Mouse (Mus musculus) bone marrow macrophage, adult 2 months (primary cell): ENCODE results near the gene Sorcs2.

Source experiments
- CTCF ChIP-seq: IDR thresholded peaks from 2 replicates; pipeline ENCODE4 v1.5.1; 2012; ENCODE audit warnings: low read depth, mild to moderate bottlenecking, low read length, moderate library complexity
- POLR2A ChIP-seq: IDR thresholded peaks from 2 replicates; pipeline ENCODE4 v1.6.1; 2012; ENCODE audit warnings: mild to moderate bottlenecking, low read depth, low read length, borderline replicate concordance

- no peak for TF ChIP-seq CTCF
- TF ChIP-seq POLR2A: no peak
Measured at GRCm38 (mm10) chr5:36165424-36166302, 232.3 kb downstream of the Sorcs2 start.
